ENCODE assay signal across 9 mouse cellular contexts in genomic region chr17:43567593-43567991, GRCm38 (mm10). TPM values are rescaled to one million over a fixed set of nuclear protein-coding genes. Genes with fewer than 3 reads are reported as not detected.
DNase-seq lines count a peak whose midpoint lies in the region; ATAC-seq and TF ChIP-seq lines count a peak whose summit lies in the region.
"Had no signal": no experiment of that assay in that cellular context is flagged by ENCODE, and none has a peak within 500 bp of the region (broad histone marks: within the 10 kb centered on the region; RNA-seq: fewer than 3 reads in every experiment).

No protein-coding gene starts in this region.

- peak overlapping the region; percentile 86; the same call in 1 of the 2 replicates for H3K27ac ChIP-seq in layer of hippocampus, adult 2 months
- H3K27ac ChIP-seq in embryonic facial prominence, embryonic 14.5 days (replicated peaks; ENCODE audit: low read depth, low read length): no peak overlapping the region
- H3K27ac ChIP-seq in hindbrain, postnatal 0 days: peak overlapping the region; percentile 77
- H3K27ac ChIP-seq in midbrain, postnatal 0 days (ENCODE audit: low read depth, low read length): no peak overlapping the region

- peak in 1 of 2 experiments; percentile 8 for DNase-seq in layer of hippocampus, adult 2 months (ENCODE audit: low spot score in 2 of 2)
- DNase-seq in layer of hippocampus, postnatal 14 days (ENCODE audit: low spot score in 2 of 2): no peak
- peak; percentile 30 for DNase-seq in embryonic facial prominence, embryonic 14.5 days (ENCODE audit: low spot score)
- no peak for DNase-seq in hindbrain, postnatal 0 days (ENCODE audit: low spot score)
- DNase-seq in midbrain, postnatal 0 days (ENCODE audit: low spot score): no peak
- no peak for DNase-seq in thymus, postnatal 10 days (ENCODE audit: low spot score in 2 of 2)
- no peak for DNase-seq in cerebellum, postnatal 36 days

- no peak for TF ChIP-seq CTCF in layer of hippocampus, adult 2 months (conservative IDR thresholded peaks at IDR 0.05)
- TF ChIP-seq CTCF in hindbrain, postnatal 0 days (IDR thresholded peaks at IDR 0.05; ENCODE audit: low read depth): no peak
- TF ChIP-seq CTCF in midbrain, postnatal 0 days (IDR thresholded peaks at IDR 0.05): no peak

- peak overlapping the region; percentile 59 for H3K4me3 ChIP-seq in layer of hippocampus, adult 2 months
- H3K4me3 ChIP-seq in embryonic facial prominence, embryonic 14.5 days (ENCODE audit: low read depth, low read length): peak overlapping the region; percentile 50
- peak overlapping the region; percentile 45 for H3K4me3 ChIP-seq in hindbrain, postnatal 0 days (ENCODE audit: low read length)
- H3K4me3 ChIP-seq in midbrain, postnatal 0 days (ENCODE audit: low read depth, low read length): peak overlapping the region; percentile 42

- H3K9ac ChIP-seq in embryonic facial prominence, embryonic 14.5 days (ENCODE audit: low read depth, low read length): peak overlapping the region; percentile 53
- H3K9ac ChIP-seq in hindbrain, postnatal 0 days (replicated peaks; ENCODE audit: low read length): peak overlapping the region; percentile 59
- peak overlapping the region; percentile 51 for H3K9ac ChIP-seq in midbrain, postnatal 0 days (replicated peaks; ENCODE audit: low read length, poor library complexity, severe bottlenecking)

- WGBS in embryonic facial prominence, embryonic 14.5 days: 15% methylated on average over 12 of the region's 12 CpGs
- WGBS in hindbrain, postnatal 0 days: 8% methylated on average over 12 of the region's 12 CpGs
- 10% methylated on average over 12 of the region's 12 CpGs for WGBS in midbrain, postnatal 0 days

- no peaks in the 10 kb centered on the region for H3K27me3 ChIP-seq in embryonic facial prominence, embryonic 14.5 days (replicated peaks; ENCODE audit: control insufficient read depth, insufficient read depth, low read length)
- H3K27me3 ChIP-seq in hindbrain, postnatal 0 days (ENCODE audit: insufficient read depth, low read length): no peaks in the 10 kb centered on the region
- no peaks in the 10 kb centered on the region for H3K27me3 ChIP-seq in midbrain, postnatal 0 days (ENCODE audit: insufficient read depth, low read length)
- H3K27me3 ChIP-seq: Patski had no signal

- peak overlapping the region; percentile 93 for H3K4me2 ChIP-seq in embryonic facial prominence, embryonic 14.5 days (ENCODE audit: low read depth, low read length)
- peak overlapping the region; percentile 76 for H3K4me2 ChIP-seq in hindbrain, postnatal 0 days (ENCODE audit: low read depth, low read length)
- peak overlapping the region; percentile 90 for H3K4me2 ChIP-seq in midbrain, postnatal 0 days (ENCODE audit: low read depth, low read length, poor library complexity, severe bottlenecking)

- H3K9me3 ChIP-seq in embryonic facial prominence, embryonic 14.5 days (ENCODE audit: control insufficient read depth, low read length): 0 out of 2 replicates have a peak, but pooled peaks cover 1% of the 10 kb centered on the region
- no peaks in the 10 kb centered on the region for H3K9me3 ChIP-seq in hindbrain, postnatal 0 days (ENCODE audit: low read length)
- H3K9me3 ChIP-seq in midbrain, postnatal 0 days (ENCODE audit: low read length): no peaks in the 10 kb centered on the region; the same call in 1 of the 2 replicates

- no peaks in the 10 kb centered on the region for H3K4me1 ChIP-seq in embryonic facial prominence, embryonic 14.5 days (ENCODE audit: control insufficient read depth, insufficient read depth, low read length)
- H3K4me1 ChIP-seq in hindbrain, postnatal 0 days (ENCODE audit: insufficient read depth, low read length): 0 out of 2 replicates have a peak, but pooled peaks cover 6% of the 10 kb centered on the region
- no peaks in the 10 kb centered on the region for H3K4me1 ChIP-seq in midbrain, postnatal 0 days (ENCODE audit: insufficient read depth, low read length)

- no peaks in the 10 kb centered on the region for H3K36me3 ChIP-seq in embryonic facial prominence, embryonic 14.5 days (ENCODE audit: control insufficient read depth, insufficient read depth, low read length)
- H3K36me3 ChIP-seq in hindbrain, postnatal 0 days (ENCODE audit: insufficient read depth, low read length): no peaks in the 10 kb centered on the region
- H3K36me3 ChIP-seq in midbrain, postnatal 0 days (ENCODE audit: insufficient read depth, low read length): no peaks in the 10 kb centered on the region

- peak; percentile 65; the same call in 1 of the 2 replicates for ATAC-seq in embryonic facial prominence, embryonic 14.5 days (ENCODE audit: low read depth)
- peak; percentile 42; the same call in 1 of the 2 replicates for ATAC-seq in hindbrain, postnatal 0 days
- peak; percentile 24; the same call in 1 of the 2 replicates for ATAC-seq in midbrain, postnatal 0 days (ENCODE audit: low FRiP score)
- ATAC-seq in megakaryocyte progenitor cell, adult 5-6 weeks (replicated peaks; ENCODE audit: poor library complexity): no peak

RNA-seq across cellular contexts. Expression of gene Pla2g7, which starts 0.3 kb away (rescaled TPM):
- total RNA-seq in layer of hippocampus, adult 2 months (2021): 100 to 1,000 TPM; 106 to 116 TPM
- 10 to 100 TPM; 90.7 to 93.7 TPM for total RNA-seq in layer of hippocampus, postnatal 14 days (2021)
- polyA plus RNA-seq in embryonic facial prominence, embryonic 14.5 days (2014; fragmentation: Nextera tagmentation; extraction: Ambion mirVana): 16.1 and 17.5 TPM in 2 replicates
- 114 and 115 TPM in 2 replicates for total RNA-seq in hindbrain, postnatal 0 days (2014; rRNA removed)
- 313 and 342 TPM in 2 replicates for polyA plus RNA-seq in hindbrain, postnatal 0 days (2015; fragmentation: Nextera tagmentation; extraction: Ambion mirVana)
- 49.7 and 49.8 TPM in 2 replicates for total RNA-seq in midbrain, postnatal 0 days (2014; rRNA removed)
- polyA plus RNA-seq in midbrain, postnatal 0 days (2015; fragmentation: Nextera tagmentation; extraction: Ambion mirVana): 87.8 and 93.9 TPM in 2 replicates
- total RNA-seq in megakaryocyte progenitor cell, adult 5-6 weeks (2015): 1.3 and 2.0 TPM in 2 replicates
- 0.88 and 3.2 TPM in 2 replicates for total RNA-seq in megakaryocyte progenitor cell, adult 5-6 weeks (2017)

RNA-seq across cellular contexts. Expression of gene Ankrd66, which starts 24.2 kb away (rescaled TPM):
- under 1 TPM; 0.37 to 0.38 TPM for total RNA-seq in layer of hippocampus, adult 2 months (2021)
- under 1 TPM in 1 of 2 experiments, not detected in 1; 0.51 TPM for total RNA-seq in layer of hippocampus, postnatal 14 days (2021)
- 0.60 TPM in 1 of 2 replicates, not detected in the other for polyA plus RNA-seq in embryonic facial prominence, embryonic 14.5 days (2014; fragmentation: Nextera tagmentation; extraction: Ambion mirVana)
- 0.10 TPM in 1 of 2 replicates, not detected in the other for total RNA-seq in hindbrain, postnatal 0 days (2014; rRNA removed)
- polyA plus RNA-seq in hindbrain, postnatal 0 days (2015; fragmentation: Nextera tagmentation; extraction: Ambion mirVana): 1.2 and 1.9 TPM in 2 replicates
- 1.1 TPM in 1 of 2 replicates, not detected in the other for total RNA-seq in midbrain, postnatal 0 days (2014; rRNA removed)
- polyA plus RNA-seq in midbrain, postnatal 0 days (2015; fragmentation: Nextera tagmentation; extraction: Ambion mirVana): 0.88 and 0.93 TPM in 2 replicates
- total RNA-seq in megakaryocyte progenitor cell, adult 5-6 weeks (2015): not detected in 2 replicates
- not detected in 2 replicates for total RNA-seq in megakaryocyte progenitor cell, adult 5-6 weeks (2017)
- polyA plus RNA-seq: Patski had no signal

Comparison
In these comparisons a context has a peak if more than half of its experiments do, and no peak if none do; other contexts are left out.
1. H3K27ac ChIP-seq: peak in layer of hippocampus, adult 2 months (single experiment) and hindbrain, postnatal 0 days (single experiment); none in embryonic facial prominence, embryonic 14.5 days (single experiment) and midbrain, postnatal 0 days (single experiment).
2. RNA of gene Pla2g7, which starts 0.3 kb away (total RNA-seq): 106 to 116 TPM in layer of hippocampus, adult 2 months, 114 to 115 TPM in hindbrain, postnatal 0 days, 90.7 to 93.7 TPM in layer of hippocampus, postnatal 14 days and 49.7 to 49.8 TPM in midbrain, postnatal 0 days; 0.88 to 3.2 TPM in megakaryocyte progenitor cell, adult 5-6 weeks; every median in the first group is over 10 times any median in the second.
3. Peak in every context shown above with its lines, with median percentiles within 50 percentile points of each other: H3K4me3 ChIP-seq, H3K4me2 ChIP-seq and H3K9ac ChIP-seq.